Mouse (Mus musculus): Measurements from ENCODE around the gene Padi4. TPM values are rescaled to one million over a fixed set of nuclear protein-coding genes. Genes with fewer than 3 reads are reported as not detected.

Padi4 gene
- polyA plus RNA-seq (2014; fragmentation: Nextera tagmentation; extraction: Ambion mirVana) = 2.2 TPM in 2 replicates

DNA sequence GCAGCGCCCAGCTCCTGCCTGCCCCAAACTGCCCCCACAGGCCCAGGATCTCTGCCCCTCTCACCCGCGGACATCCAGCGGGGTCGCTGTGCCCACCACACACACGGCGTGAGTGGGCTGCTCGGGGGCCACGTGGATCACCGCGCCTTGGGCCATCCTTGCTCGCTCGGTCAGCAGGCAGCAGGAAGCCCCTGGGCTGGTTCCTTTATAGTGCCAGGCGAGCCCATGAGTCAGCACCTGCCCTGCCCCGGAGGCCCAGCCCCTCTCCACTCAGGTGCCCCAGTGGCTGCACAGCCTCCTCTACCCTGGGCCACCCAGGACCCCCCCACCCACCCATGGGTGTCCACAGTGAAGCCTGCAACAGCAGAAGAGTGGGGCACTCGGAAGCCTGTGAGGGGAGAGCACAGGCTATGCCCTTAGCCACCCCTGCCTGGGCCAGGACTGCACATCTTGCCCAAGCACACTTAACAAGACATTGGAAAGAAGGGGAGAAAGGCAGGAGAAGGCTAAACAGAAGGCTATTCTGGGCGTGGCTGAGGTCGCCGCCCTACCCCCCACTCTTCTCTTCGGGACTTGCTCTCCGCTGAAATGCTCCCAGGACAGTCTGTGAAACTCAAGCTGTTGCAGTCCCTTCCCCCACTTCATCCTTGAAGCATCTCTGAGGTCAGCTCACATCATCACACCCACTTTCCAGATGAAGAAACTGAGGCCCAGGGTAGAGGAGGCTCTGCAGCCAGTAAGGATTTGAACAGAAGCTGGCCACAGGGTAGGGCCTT, at the start of gene Padi4:
Gene Padi4, minus strand, starts transcription at position 212 of the 776 bp plus-strand sequence.
- DNase-seq (ENCODE audit: low spot score) (no peak), ATAC-seq (replicated peaks; ENCODE audit: low FRiP score, low TSS enrichment, low read depth) (no peak)
- Histone ChIP-seq H3K27ac (ENCODE audit: low read depth) (no peak within 1 kb of the TSS), H3K9ac (ENCODE audit: low read length) (no peak within 1 kb of the TSS), H3K36me3 (ENCODE audit: control insufficient read depth, insufficient read depth, low read length) (no peaks in the 10 kb centered on the region), H3K27me3 (replicated peaks; ENCODE audit: control insufficient read depth, insufficient read depth, low read length) (no peaks in the 10 kb centered on the region), H3K4me2 (ENCODE audit: low read length) (no peak within 1 kb of the TSS), H3K4me1 (replicated peaks; ENCODE audit: control insufficient read depth, insufficient read depth, low read length) (0 out of 2 replicates have a peak, but pooled peaks cover 3% of the 10 kb centered on the region), H3K4me3 (ENCODE audit: low read depth, low read length) (no peak within 1 kb of the TSS), H3K9me3 (ENCODE audit: control insufficient read depth, low read length) (no peaks in the 10 kb centered on the region)
- 83% methylated on average over 21 of the region's 21 CpGs for WGBS

- H3K4me3 ChIP-seq (ENCODE audit: low read depth, low read length) = no peak overlapping the region
- no peak for ATAC-seq (replicated peaks; ENCODE audit: low FRiP score, low TSS enrichment, low read depth)
- H3K4me1 ChIP-seq (replicated peaks; ENCODE audit: control insufficient read depth, insufficient read depth, low read length) = no peaks in the 10 kb centered on the region
- no peak overlapping the region for H3K9ac ChIP-seq (ENCODE audit: low read length)
- H3K27me3 ChIP-seq (replicated peaks; ENCODE audit: control insufficient read depth, insufficient read depth, low read length) = no peaks in the 10 kb centered on the region
- no peak overlapping the region for H3K27ac ChIP-seq (ENCODE audit: low read depth)
- peaks cover 29% of the 10 kb centered on the region for H3K9me3 ChIP-seq (ENCODE audit: control insufficient read depth, low read length)
- WGBS = 71% methylated on average over 5 of the region's 5 CpGs
- peak; percentile 70 for DNase-seq (ENCODE audit: low spot score)
- no peaks in the 10 kb centered on the region for H3K36me3 ChIP-seq (ENCODE audit: control insufficient read depth, insufficient read depth, low read length)
- H3K4me2 ChIP-seq (ENCODE audit: low read length) = no peak overlapping the region
Observed at GRCm38 (mm10) chr4:140821988-140822387, 48.0 kb upstream of the Padi4 start.

GRCm38 (mm10) chr4:140817413-140817812, 43.4 kb upstream of the Padi4 start:
- H3K27me3 ChIP-seq (replicated peaks; ENCODE audit: control insufficient read depth, insufficient read depth, low read length) = no peaks in the 10 kb centered on the region
- WGBS = 92% methylated on average over 8 of the region's 8 CpGs
- no peak overlapping the region for H3K27ac ChIP-seq (ENCODE audit: low read depth)
- H3K4me2 ChIP-seq (ENCODE audit: low read length) = no peak overlapping the region
- H3K4me1 ChIP-seq (replicated peaks; ENCODE audit: control insufficient read depth, insufficient read depth, low read length) = peaks cover 20% of the 10 kb centered on the region
- no peaks in the 10 kb centered on the region for H3K36me3 ChIP-seq (ENCODE audit: control insufficient read depth, insufficient read depth, low read length)
- H3K4me3 ChIP-seq (ENCODE audit: low read depth, low read length) = no peak overlapping the region
- ATAC-seq (replicated peaks; ENCODE audit: low FRiP score, low TSS enrichment, low read depth) (no peak), DNase-seq (ENCODE audit: low spot score) (no peak)
- no peak overlapping the region for H3K9ac ChIP-seq (ENCODE audit: low read length)
- peaks cover 5% of the 10 kb centered on the region; the same call in 1 of the 2 replicates for H3K9me3 ChIP-seq (ENCODE audit: control insufficient read depth, low read length)

- no peaks in the 10 kb centered on the region for H3K9me3 ChIP-seq (ENCODE audit: control insufficient read depth, low read length)
- peaks cover 21% of the 10 kb centered on the region for H3K4me1 ChIP-seq (replicated peaks; ENCODE audit: control insufficient read depth, insufficient read depth, low read length)
- H3K27ac ChIP-seq (ENCODE audit: low read depth) = no peak overlapping the region
- no peaks in the 10 kb centered on the region for H3K27me3 ChIP-seq (replicated peaks; ENCODE audit: control insufficient read depth, insufficient read depth, low read length)
- H3K4me3 ChIP-seq (ENCODE audit: low read depth, low read length) = no peak overlapping the region
- 26% methylated on average over 10 of the region's 10 CpGs for WGBS
- ATAC-seq (replicated peaks; ENCODE audit: low FRiP score, low TSS enrichment, low read depth) (no peak), DNase-seq (ENCODE audit: low spot score) (peak; percentile 63)
- no peaks in the 10 kb centered on the region for H3K36me3 ChIP-seq (ENCODE audit: control insufficient read depth, insufficient read depth, low read length)
- no peak overlapping the region for H3K9ac ChIP-seq (ENCODE audit: low read length)
- no peak overlapping the region for H3K4me2 ChIP-seq (ENCODE audit: low read length)
Observed at GRCm38 (mm10) chr4:140815996-140816917, 42.2 kb upstream of the Padi4 start.

- Histone ChIP-seq H3K9ac (ENCODE audit: low read length) (no peak overlapping the region), H3K9me3 (ENCODE audit: control insufficient read depth, low read length) (no peaks in the 10 kb centered on the region), H3K27ac (ENCODE audit: low read depth) (no peak overlapping the region), H3K4me3 (ENCODE audit: low read depth, low read length) (no peak overlapping the region), H3K36me3 (ENCODE audit: control insufficient read depth, insufficient read depth, low read length) (no peaks in the 10 kb centered on the region), H3K4me1 (replicated peaks; ENCODE audit: control insufficient read depth, insufficient read depth, low read length) (peaks cover 21% of the 10 kb centered on the region), H3K4me2 (ENCODE audit: low read length) (no peak overlapping the region), H3K27me3 (replicated peaks; ENCODE audit: control insufficient read depth, insufficient read depth, low read length) (no peaks in the 10 kb centered on the region)
- 59% methylated on average over 5 of the region's 5 CpGs for WGBS
- ATAC-seq (replicated peaks; ENCODE audit: low FRiP score, low TSS enrichment, low read depth) (no peak), DNase-seq (ENCODE audit: low spot score) (no peak)
Observed at GRCm38 (mm10) chr4:140815496-140815895, 41.5 kb upstream of the Padi4 start.

GRCm38 (mm10) chr4:140814241-140815225, 40.5 kb upstream of the Padi4 start:
- WGBS = 26% methylated on average over 36 of the region's 36 CpGs
- DNase-seq (ENCODE audit: low spot score) (peak; percentile 72), ATAC-seq (replicated peaks; ENCODE audit: low FRiP score, low TSS enrichment, low read depth) (peak; percentile 66)
- Histone ChIP-seq H3K4me3 (ENCODE audit: low read depth, low read length) (peak overlapping the region; percentile 30), H3K27ac (ENCODE audit: low read depth) (no peak overlapping the region), H3K27me3 (replicated peaks; ENCODE audit: control insufficient read depth, insufficient read depth, low read length) (no peaks in the 10 kb centered on the region), H3K4me2 (ENCODE audit: low read length) (peak overlapping the region; percentile 53), H3K9ac (ENCODE audit: low read length) (peak overlapping the region; percentile 20; the same call in 1 of the 2 replicates), H3K9me3 (ENCODE audit: control insufficient read depth, low read length) (no peaks in the 10 kb centered on the region), H3K36me3 (ENCODE audit: control insufficient read depth, insufficient read depth, low read length) (no peaks in the 10 kb centered on the region), H3K4me1 (replicated peaks; ENCODE audit: control insufficient read depth, insufficient read depth, low read length) (peaks cover 21% of the 10 kb centered on the region)

DNA sequence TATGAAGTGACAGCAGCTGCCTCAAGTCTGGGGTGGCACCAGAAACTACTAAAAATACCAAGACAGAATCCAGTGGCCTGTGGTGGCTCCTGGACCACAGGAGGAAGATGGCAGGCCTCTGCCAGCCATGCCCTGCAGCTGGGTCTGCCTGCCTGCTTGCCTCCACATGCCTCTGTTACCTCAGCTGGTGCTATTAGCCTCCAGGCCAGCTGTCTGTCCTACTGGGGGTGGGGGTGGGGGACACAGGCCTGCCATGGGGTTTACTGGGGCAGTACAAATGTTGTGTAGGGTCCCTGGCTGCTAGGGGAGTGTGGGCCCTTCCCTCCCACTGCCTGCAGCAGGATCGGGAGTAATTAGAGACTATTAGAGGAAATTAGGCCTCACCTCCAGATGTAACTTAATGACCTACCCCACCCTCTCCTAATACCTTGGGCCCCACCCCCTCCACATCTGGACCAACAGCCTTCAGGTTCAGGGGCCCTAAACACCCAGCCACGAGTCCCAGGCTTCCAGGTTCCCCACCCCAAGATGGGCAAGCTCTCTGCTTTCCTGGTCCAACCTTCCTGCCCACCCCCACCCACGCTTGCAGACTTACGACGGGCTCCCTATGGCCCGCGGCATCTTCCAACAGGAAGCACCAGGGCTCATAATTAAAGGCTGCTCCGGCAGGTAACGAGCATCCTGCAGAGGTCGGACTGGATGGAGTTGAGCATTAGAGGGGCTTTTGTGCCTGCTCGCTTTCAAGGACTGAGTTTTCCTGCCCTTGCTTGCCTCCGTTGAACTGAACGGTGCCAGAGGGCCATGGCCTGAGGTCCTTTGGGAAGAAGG, 39.5 kb upstream of the Padi4 start:
- DNase-seq (ENCODE audit: low spot score) (no peak), ATAC-seq (replicated peaks; ENCODE audit: low FRiP score, low TSS enrichment, low read depth) (no peak)
- WGBS = 16% methylated on average over 13 of the region's 13 CpGs
- peaks cover 21% of the 10 kb centered on the region for H3K4me1 ChIP-seq (replicated peaks; ENCODE audit: control insufficient read depth, insufficient read depth, low read length)
- H3K9me3 ChIP-seq (ENCODE audit: control insufficient read depth, low read length) = no peaks in the 10 kb centered on the region
- peak overlapping the region; percentile 53 for H3K4me2 ChIP-seq (ENCODE audit: low read length)
- peak overlapping the region; percentile 30 for H3K4me3 ChIP-seq (ENCODE audit: low read depth, low read length)
- no peak overlapping the region for H3K27ac ChIP-seq (ENCODE audit: low read depth)
- no peaks in the 10 kb centered on the region for H3K36me3 ChIP-seq (ENCODE audit: control insufficient read depth, insufficient read depth, low read length)
- H3K9ac ChIP-seq (ENCODE audit: low read length) = 0 out of 2 replicates have a peak overlapping the region, but pooled peaks have one; percentile 20
- no peaks in the 10 kb centered on the region for H3K27me3 ChIP-seq (replicated peaks; ENCODE audit: control insufficient read depth, insufficient read depth, low read length)
